Mouse (Mus musculus) lung, embryonic 15.5 days (tissue): Measurements from ENCODE around the gene Vmn2r114. TPM values are rescaled to one million over a fixed set of nuclear protein-coding genes. Genes with fewer than 3 reads are reported as not detected.
"Not testable (repeated sequence)": the region's sequence is repeated elsewhere in the genome, so short reads cannot be mapped to it uniquely, and the experiment has no call there.

Experiments
- ATAC-seq: fragments of 200-750 bp; cut with Nextera tagmentation; 2 replicates; pipeline ENCODE4 v1.8.0; 2017; ENCODE audit warnings: moderate number of reproducible peaks, borderline replicate concordance; ENCODE audit not compliant: low FRiP score, low TSS enrichment; ENCODE audit errors: extremely low read depth
- H3K27ac ChIP-seq: fragments of 300-500 bp; sonication (generic); 2 replicates; pipeline ENCODE4 v1.5.1; 2015; ENCODE audit warnings: moderate library complexity, mild to moderate bottlenecking, inconsistent platforms
- H3K27me3 ChIP-seq: fragments of 300-500 bp; sonication (generic); 2 replicates; pipeline ENCODE4 v1.6.1; 2015; ENCODE audit warnings: inconsistent platforms
- H3K36me3 ChIP-seq: fragments of 300-500 bp; sonication (generic); 2 replicates; pipeline ENCODE4 v1.6.1; 2015; ENCODE audit warnings: inconsistent platforms
- H3K4me1 ChIP-seq: fragments of 300-500 bp; sonication (generic); 2 replicates; pipeline ENCODE4 v1.6.1; 2015; ENCODE audit warnings: inconsistent platforms
- H3K4me2 ChIP-seq: fragments of 300-500 bp; sonication (generic); 2 replicates; pipeline ENCODE4 v1.6.1; 2015; ENCODE audit warnings: inconsistent platforms, mild to moderate bottlenecking, moderate library complexity
- H3K4me3 ChIP-seq: fragments of 300-500 bp; sonication (generic); 2 replicates; pipeline ENCODE4 v1.5.1; 2015; ENCODE audit warnings: mild to moderate bottlenecking, inconsistent platforms
- H3K9ac ChIP-seq: fragments of 300-500 bp; sonication (generic); 2 replicates; pipeline ENCODE4 v1.6.1; 2015; ENCODE audit warnings: inconsistent platforms
- H3K9me3 ChIP-seq: fragments of 300-500 bp; sonication (generic); 2 replicates; pipeline ENCODE4 v1.6.1; 2016; ENCODE audit warnings: inconsistent platforms
- WGBS: fragments of 180-500 bp; shearing (Covaris S2); methylation state at CpG from one replicate; pipeline ENCODE4 v1.1.7; 2015; 5-methylcytosine and 5-hydroxymethylcytosine counted together
- polyA plus RNA-seq: library from polyadenylated mRNA; unstranded; fragments of >200 nt; fragmentation: Nextera tagmentation; extraction: Ambion mirVana; gene quantifications from 2 replicates; pipeline ENCODE4 v1.2.1, GENCODE M21; 2015

The Vmn2r114 gene
- not detected in 2 replicates for polyA plus RNA-seq

DNA sequence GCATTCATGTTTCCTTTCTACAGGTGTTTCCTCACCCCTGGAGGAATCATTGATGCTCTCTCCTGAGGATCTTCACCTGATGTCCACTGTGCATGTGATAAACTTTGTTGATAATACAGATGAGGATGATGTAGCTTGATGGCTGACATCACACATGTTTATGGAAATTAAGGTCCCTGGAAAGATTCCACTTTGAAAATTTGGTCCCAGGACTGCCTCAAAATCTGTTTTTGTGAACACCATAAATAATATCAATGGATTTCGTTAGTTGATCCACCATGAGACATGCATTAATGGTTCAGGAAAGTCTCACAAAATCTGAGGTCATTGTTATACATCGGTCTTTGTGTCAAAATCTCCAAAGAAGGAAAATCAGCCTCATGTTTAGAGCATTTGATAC lies at the start of gene Vmn2r114:
Gene Vmn2r114, minus strand, starts transcription at position 101 of the 400 bp plus-strand sequence.
- H3K9ac ChIP-seq, H3K27ac ChIP-seq, H3K4me1 ChIP-seq, H3K4me3 ChIP-seq, H3K9me3 ChIP-seq, ATAC-seq, H3K4me2 ChIP-seq, H3K36me3 ChIP-seq, H3K27me3 ChIP-seq: not testable (repeated sequence)
- 69% methylated on average over 2 of the region's 2 CpGs for WGBS

DNA sequence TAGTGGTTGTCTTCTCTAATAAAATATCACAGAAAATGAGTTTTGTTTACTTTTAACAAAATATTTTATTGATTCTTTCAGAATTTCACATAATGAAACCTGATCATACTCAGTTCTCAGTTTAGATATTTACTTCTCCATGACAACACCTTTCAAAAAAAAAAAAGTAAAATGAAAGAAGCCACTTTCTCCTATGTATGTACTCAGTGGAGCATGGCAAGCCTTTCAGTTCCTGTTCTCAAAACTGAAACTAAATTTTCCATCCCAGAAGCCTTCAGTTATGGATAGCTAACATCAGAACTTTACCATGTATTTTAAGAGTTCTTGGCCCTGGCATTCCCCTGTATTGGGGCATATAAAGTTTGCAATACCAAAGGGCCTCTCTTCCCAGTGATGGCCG lies 39.3 kb upstream of the Vmn2r114 start:
- no peaks in the 10 kb centered on the region for H3K9me3 ChIP-seq
- WGBS = 67% methylated on average over 1 of the region's 1 CpGs
- no peak overlapping the region for H3K27ac ChIP-seq
- no peak overlapping the region for H3K9ac ChIP-seq
- no peaks in the 10 kb centered on the region for H3K4me1 ChIP-seq
- no peaks in the 10 kb centered on the region for H3K36me3 ChIP-seq
- ATAC-seq = no peak
- no peak overlapping the region for H3K4me3 ChIP-seq
- no peaks in the 10 kb centered on the region for H3K27me3 ChIP-seq
- no peak overlapping the region for H3K4me2 ChIP-seq

DNA sequence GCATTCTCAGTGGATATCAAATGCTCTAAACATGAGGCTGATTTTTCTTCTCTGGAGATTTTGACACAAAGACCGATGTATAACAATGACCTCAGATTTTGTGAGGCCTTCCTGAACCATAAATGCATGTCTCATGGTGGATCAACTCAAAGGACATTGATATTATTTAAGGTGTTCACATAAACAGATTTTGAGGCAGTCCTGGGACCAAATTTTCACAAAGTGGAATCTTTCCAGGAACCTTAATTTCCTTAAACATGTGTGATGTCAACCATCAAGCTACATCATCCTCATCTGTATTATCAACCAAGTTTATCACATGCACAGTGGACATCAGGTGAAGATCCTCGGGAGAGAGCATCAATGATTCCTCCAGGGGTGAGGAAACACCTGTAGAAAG lies 31.1 kb upstream of the Vmn2r114 start, which contains the start of gene Vmn2r115:
Gene Vmn2r115, plus strand, starts transcription at position 301 of the 400 bp plus-strand sequence.
- not testable (repeated sequence) for H3K4me1 ChIP-seq, H3K9ac ChIP-seq, H3K4me3 ChIP-seq, H3K4me2 ChIP-seq, H3K36me3 ChIP-seq, H3K27ac ChIP-seq, H3K27me3 ChIP-seq, ATAC-seq, H3K9me3 ChIP-seq
- 43% methylated on average over 2 of the region's 2 CpGs for WGBS

DNA sequence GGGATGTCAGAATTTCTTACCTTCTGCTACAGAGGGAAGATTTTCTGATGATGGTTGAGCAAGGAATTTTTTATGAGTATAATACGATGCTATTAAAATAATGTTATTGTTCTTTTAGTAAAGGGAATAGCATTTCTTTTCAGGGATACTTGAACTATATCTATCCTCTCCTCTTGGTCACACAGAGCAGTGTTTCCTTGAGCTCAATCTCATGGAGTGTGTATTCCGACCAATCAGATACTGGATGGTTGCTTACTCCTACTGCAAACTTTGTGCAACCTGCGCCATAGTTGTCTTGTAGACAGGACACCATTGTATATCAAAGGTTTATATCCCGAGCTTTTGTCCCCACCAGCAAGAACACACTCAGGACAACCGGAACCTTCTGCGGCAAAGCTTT lies 18.3 kb upstream of the Vmn2r114 start:
- H3K27me3 ChIP-seq = no peaks in the 10 kb centered on the region
- H3K36me3 ChIP-seq = no peaks in the 10 kb centered on the region
- WGBS = 69% methylated on average over 6 of the region's 6 CpGs
- H3K4me3 ChIP-seq = no peak overlapping the region
- H3K4me1 ChIP-seq = no peaks in the 10 kb centered on the region
- H3K9ac ChIP-seq = no peak overlapping the region
- H3K4me2 ChIP-seq = no peak overlapping the region
- no peak overlapping the region for H3K27ac ChIP-seq
- H3K9me3 ChIP-seq = no peaks in the 10 kb centered on the region
- no peak for ATAC-seq

Other genes starting within 250 kb of the Vmn2r114 start
- 11.7 TPM in 2 replicates for gene Zfp40, start 119.3 kb downstream of the Vmn2r114 start, polyA plus RNA-seq
- gene Vmn2r115, start 31.2 kb upstream of the Vmn2r114 start, polyA plus RNA-seq = not detected in 2 replicates
- not detected in 2 replicates for gene Vmn2r116, start 72.1 kb upstream of the Vmn2r114 start, polyA plus RNA-seq
- not detected in 2 replicates for gene Vmn2r117, start 167.2 kb upstream of the Vmn2r114 start, polyA plus RNA-seq